Mouse (Mus musculus): ENCODE measurements at regions not wholly inside any gene's neighbourhood (a gene's known extent, or its start where the extent isn't known, plus 50 kb on each side); places are given as distances from the start of the nearest gene placed in this dataset.

GRCm38 (mm10) chr3:35106097-35106496 lies 455.9 kb downstream of the Sox2 start:
- TF ChIP-seq CTCF (IDR thresholded peaks at IDR 0.05; ENCODE audit: extremely low read depth, insufficient read depth, insufficient read length, insufficient replicate concordance) = no peak
- TF ChIP-seq POLR2A (IDR thresholded peaks at IDR 0.05; ENCODE audit: low read depth, low read length) = no peak

Data from spleen, adult 2 months (tissue).